Mouse (Mus musculus): ENCODE measurements at regions not wholly inside any gene's neighbourhood (a gene's known extent, or its start where the extent isn't known, plus 50 kb on each side); places are given as distances from the start of the nearest gene placed in this dataset.
"Not testable (repeated sequence)": the region's sequence is repeated elsewhere in the genome, so short reads cannot be mapped to it uniquely, and the experiment has no call there.

DNA sequence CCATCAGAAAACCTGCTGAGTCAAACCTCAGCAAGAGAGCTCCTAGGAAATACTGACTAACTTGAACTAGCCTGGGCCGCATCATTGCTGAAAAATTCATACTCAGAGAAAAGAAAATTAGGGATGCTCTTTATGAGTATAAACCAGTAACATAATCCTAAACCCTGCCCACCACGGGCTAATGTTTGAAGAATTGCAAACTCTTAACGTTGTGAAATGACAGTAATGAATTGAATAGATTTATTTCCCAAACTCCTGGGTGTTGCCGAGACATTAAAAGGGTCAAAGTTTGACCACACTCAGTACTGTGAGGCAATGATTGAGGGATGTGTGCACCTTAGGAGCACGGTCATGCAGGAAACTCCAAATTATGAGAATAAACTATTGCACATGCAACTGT lies 125.3 kb downstream of the Gipc2 start:
- intact Hi-C loops (cut with DNase I) = no loop called here
- DNase-seq (ENCODE audit: extremely low spot score in 1 of 2, low spot score in 2 of 2) = no peak

- DNase-seq (ENCODE audit: extremely low spot score in 1 of 2, low spot score in 2 of 2); intact Hi-C loops (cut with DNase I): not testable (repeated sequence)
Observed at GRCm38 (mm10) chr3:152036819-152037218, 129.2 kb downstream of the Gipc2 start.

DNA sequence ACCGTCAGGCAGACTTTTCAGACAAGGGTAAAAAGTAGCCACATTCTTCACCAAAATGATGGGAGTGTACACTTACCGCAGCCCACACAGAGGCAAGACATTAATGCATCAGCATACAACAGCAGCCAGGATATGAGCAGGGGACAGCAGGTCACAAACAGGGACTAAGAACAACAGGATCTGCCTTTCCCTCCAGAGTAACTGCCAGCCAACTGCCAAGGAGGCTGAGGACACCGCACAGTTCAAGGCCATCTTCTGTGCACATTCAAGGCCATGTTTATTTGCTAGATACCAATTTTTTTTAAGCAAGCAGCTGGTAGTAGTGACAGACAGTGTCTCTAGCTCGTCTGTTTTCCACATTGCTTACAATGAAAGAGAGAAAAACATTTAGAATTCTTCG lies 130.6 kb downstream of the Gipc2 start:
- DNase-seq (ENCODE audit: extremely low spot score in 1 of 2, low spot score in 2 of 2) = no peak
- intact Hi-C loops (cut with DNase I) = no loop called here

DNA sequence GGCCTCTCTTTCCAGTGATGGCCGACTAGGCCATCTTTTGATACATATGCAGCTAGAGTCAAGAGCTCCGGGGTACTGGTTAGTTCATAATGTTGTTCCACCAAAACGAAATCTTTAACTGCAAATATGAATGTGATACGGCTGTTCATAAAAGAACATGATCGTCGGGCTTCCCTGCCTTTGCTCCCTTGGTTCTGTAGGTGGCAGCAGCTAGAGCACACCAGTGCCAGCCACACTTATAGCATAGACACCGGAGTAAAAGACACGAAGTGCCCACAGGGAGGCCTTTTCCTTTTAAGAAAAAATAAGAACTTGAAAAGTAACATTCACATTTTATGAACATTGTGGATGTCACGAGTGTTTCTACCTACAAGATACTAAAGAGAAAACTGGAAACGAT lies 131.3 kb downstream of the Gipc2 start:
- DNase-seq (ENCODE audit: extremely low spot score in 1 of 2, low spot score in 2 of 2) = no peak
- intact Hi-C loops (cut with DNase I) = no loop called here

GRCm38 (mm10) chr3:152034221-152034620 lies 131.8 kb downstream of the Gipc2 start:
- DNase-seq (ENCODE audit: extremely low spot score in 1 of 2, low spot score in 2 of 2) = no peak
- intact Hi-C loops (cut with DNase I) = no loop called here

- no peak for DNase-seq (ENCODE audit: extremely low spot score in 1 of 2, low spot score in 2 of 2)
- intact Hi-C loops (cut with DNase I) = no loop called here
Observed at GRCm38 (mm10) chr3:152032663-152033318, 133.2 kb downstream of the Gipc2 start.

- intact Hi-C loops (cut with DNase I) = no loop called here
Observed at GRCm38 (mm10) chr3:152028695-152029094, 137.3 kb downstream of the Gipc2 start.

GRCm38 (mm10) chr3:152026034-152026433 lies 140.0 kb downstream of the Gipc2 start:
- no peak for DNase-seq (ENCODE audit: extremely low spot score in 1 of 2, low spot score in 2 of 2)
- intact Hi-C loops (cut with DNase I) = no loop called here

More at GRCm38 (mm10) chr3:152028695-152029094, 137.3 kb downstream of the Gipc2 start:
- DNase-seq (ENCODE audit: extremely low spot score in 1 of 2, low spot score in 2 of 2) = no peak

- intact Hi-C loops (cut with DNase I) = no loop called here
- DNase-seq (ENCODE audit: extremely low spot score in 1 of 2, low spot score in 2 of 2) = no peak
Observed at GRCm38 (mm10) chr3:152025122-152025521, 140.9 kb downstream of the Gipc2 start.

GRCm38 (mm10) chr3:152006747-152007146 lies 159.3 kb downstream of the Gipc2 start:
- no peak for DNase-seq (ENCODE audit: extremely low spot score in 1 of 2, low spot score in 2 of 2)
- intact Hi-C loops (cut with DNase I) = no loop called here

- no peak for DNase-seq (ENCODE audit: extremely low spot score in 1 of 2, low spot score in 2 of 2)
- intact Hi-C loops (cut with DNase I) = no loop called here
Observed at GRCm38 (mm10) chr3:152005366-152006025, 160.5 kb downstream of the Gipc2 start.

- no peak for DNase-seq (ENCODE audit: extremely low spot score in 1 of 2, low spot score in 2 of 2)
- intact Hi-C loops (cut with DNase I) = no loop called here
Observed at GRCm38 (mm10) chr3:152004411-152004955, 161.5 kb downstream of the Gipc2 start.

DNA sequence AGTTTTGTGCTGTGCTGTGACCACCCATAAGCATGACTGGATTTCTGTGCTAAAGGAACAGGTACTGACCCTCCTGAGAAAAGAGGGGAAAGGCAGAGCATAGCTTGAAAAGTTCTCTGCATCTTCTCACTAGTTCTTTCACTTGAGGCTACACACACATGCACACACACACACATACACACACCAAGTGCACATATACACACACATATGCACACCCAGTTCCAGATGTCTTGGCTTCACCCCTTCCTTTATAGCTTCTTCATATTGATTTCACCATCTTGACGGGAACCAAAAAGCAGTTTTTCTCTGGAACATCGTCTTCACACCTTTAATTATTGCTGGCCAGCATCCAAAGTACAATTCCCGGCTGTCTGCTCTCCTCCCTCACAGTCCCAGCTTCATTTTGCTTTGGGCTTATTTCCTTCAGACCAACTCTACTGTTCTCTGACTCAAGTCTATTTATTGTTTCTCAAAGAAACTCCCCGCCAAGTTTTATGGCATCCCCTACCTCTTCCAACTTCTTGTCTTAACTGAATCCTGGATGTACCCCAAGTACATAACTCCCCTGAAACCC lies 160.2 kb upstream of the Ptgfr start:
- intact Hi-C loops (cut with DNase I) = no loop called here
- peak; percentile 23 to 27 for DNase-seq (ENCODE audit: extremely low spot score in 1 of 2, low spot score in 2 of 2)

DNA sequence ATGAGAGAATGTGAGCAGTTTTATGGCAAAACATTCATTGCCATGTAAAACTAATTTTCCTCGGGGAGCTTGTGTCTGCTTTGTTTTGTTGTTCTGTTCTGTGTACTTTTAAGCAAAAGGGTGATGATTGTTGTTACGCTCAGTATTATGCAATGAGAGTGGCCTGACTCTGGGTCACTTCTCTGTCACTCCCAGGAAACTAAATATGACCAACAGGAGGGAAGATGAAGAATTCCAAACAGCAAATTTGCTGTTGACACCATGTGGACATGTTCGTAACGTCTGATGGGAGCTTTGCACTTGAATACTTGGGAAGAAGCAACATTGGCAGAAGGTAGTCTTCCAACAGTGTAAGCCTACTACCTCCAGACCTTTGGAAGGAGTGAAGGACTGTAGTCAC lies 159.7 kb upstream of the Ptgfr start:
- no peak for DNase-seq (ENCODE audit: extremely low spot score in 1 of 2, low spot score in 2 of 2)
- intact Hi-C loops (cut with DNase I) = no loop called here

DNA sequence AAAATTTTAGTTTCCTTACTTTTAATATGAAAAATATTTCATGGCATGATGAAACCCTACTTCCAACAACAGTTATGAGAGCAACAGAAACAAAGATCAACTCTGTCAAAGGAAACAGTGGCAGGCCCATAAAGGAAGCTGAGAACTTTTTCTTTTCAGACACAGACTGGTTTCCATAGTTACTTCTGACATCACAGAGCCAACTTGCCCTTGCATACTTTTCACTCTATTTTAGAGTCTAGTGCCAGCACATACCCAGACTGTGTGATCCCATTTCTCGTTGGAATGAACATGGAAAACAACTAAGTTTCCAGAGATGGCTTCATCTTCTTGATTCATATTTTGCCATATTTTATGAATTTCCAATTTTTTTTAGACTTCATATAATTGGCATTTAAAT lies 150.8 kb upstream of the Ptgfr start:
- DNase-seq (ENCODE audit: extremely low spot score in 1 of 2, low spot score in 2 of 2) = no peak
- intact Hi-C loops (cut with DNase I) = no loop called here

- DNase-seq (ENCODE audit: extremely low spot score in 1 of 2, low spot score in 2 of 2) = no peak
- intact Hi-C loops (cut with DNase I) = no loop called here
Observed at GRCm38 (mm10) chr3:151978136-151978535, 140.7 kb upstream of the Ptgfr start.

GRCm38 (mm10) chr3:151977651-151978050 lies 140.2 kb upstream of the Ptgfr start:
- intact Hi-C loops (cut with DNase I) = no loop called here
- DNase-seq (ENCODE audit: extremely low spot score in 1 of 2, low spot score in 2 of 2) = no peak

- DNase-seq (ENCODE audit: extremely low spot score in 1 of 2, low spot score in 2 of 2) = no peak
- intact Hi-C loops (cut with DNase I) = no loop called here
Observed at GRCm38 (mm10) chr3:151949865-151950264, 112.4 kb upstream of the Ptgfr start.

DNA sequence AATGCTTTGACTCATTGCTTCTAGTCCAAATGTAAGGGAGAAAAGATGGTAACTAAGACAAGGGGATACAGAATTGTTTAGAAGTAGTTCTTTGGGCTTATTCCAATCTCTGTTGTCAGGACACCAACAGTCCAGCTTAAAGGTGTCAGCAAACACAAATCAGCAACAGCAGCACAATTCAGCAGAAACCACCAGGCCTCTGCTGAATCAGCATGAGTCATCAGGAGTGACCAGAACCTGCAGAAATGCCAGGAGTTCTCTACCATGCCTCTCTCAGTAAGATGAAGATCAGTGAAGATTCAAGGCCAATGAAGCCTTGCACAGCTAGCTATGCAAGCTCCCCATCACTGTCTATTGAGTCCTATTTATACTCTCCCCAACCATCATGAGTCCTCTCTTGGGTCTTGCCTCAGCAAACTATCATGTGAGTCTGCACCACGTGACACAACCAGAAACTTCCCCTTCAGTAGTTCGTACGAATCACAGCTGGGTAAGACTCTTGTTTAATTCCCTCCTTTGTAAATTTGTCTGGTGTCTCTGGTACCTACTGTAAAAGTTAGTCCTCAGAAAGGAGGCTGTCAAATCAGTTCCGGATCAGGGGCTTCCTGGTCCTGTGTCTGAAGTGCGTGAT lies 110.7 kb upstream of the Ptgfr start:
- intact Hi-C loops (cut with DNase I) = no loop called here

DNA sequence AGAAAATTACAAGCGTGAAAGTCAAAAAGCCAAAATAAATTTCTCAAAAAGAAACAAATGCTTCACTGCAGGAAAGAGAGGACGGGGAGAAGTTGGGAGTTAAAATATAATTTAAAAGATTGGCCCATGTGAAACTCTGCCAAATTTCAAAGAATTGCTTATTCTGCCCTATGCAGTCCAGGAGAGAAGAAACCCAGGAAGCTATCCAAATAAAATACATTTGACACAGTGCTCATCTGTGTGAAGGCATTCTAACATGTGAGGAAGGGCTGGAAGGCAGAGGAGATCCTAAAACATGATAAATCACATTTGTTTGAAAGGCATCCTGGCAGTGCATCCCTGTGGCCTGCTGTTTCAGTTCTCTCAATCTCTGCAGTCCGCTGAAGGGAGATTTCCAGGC lies 108.5 kb upstream of the Ptgfr start:
- intact Hi-C loops (cut with DNase I) = no loop called here
- no peak for DNase-seq (ENCODE audit: extremely low spot score in 1 of 2, low spot score in 2 of 2)

More for the DNA sequence above, 110.7 kb upstream of the Ptgfr start:
- no peak for DNase-seq (ENCODE audit: extremely low spot score in 1 of 2, low spot score in 2 of 2)
